Mouse (Mus musculus): ENCODE results near the gene Nkx6-1.

- TF ChIP-seq CTCF (IDR thresholded peaks at IDR 0.05; ENCODE audit: low read depth, low read length) (no peak), GATA1 (IDR thresholded peaks at IDR 0.05; ENCODE audit: borderline replicate concordance, low read length) (no peak), TAL1 (conservative IDR thresholded peaks at IDR 0.05; ENCODE audit: low read depth, low read length) (no peak)
Observed at GRCm38 (mm10) chr5:101688581-101688980, 23.8 kb upstream of the Nkx6-1 start.
